Mouse (Mus musculus) ovary, postnatal 10 days (tissue): ENCODE data around the gene Cecr2.

Experiments
- DNase-seq: peaks from one replicate; pipeline ENCODE4 v3.0.0; 2022; ENCODE audit warnings: low spot score

The Cecr2 gene

GRCm38 (mm10) chr6:120667911-120668310, 1.7 kb downstream of the Cecr2 start:
- DNase-seq = no peak

GRCm38 (mm10) chr6:120674121-120674520, 8.0 kb downstream of the Cecr2 start:
- DNase-seq = no peak

GRCm38 (mm10) chr6:120674881-120675280, 8.7 kb downstream of the Cecr2 start:
- no peak for DNase-seq

- no peak for DNase-seq
Measured at GRCm38 (mm10) chr6:120675979-120676378, 9.8 kb downstream of the Cecr2 start.

GRCm38 (mm10) chr6:120683351-120683750, 17.2 kb downstream of the Cecr2 start:
- no peak for DNase-seq

GRCm38 (mm10) chr6:120684750-120685149, 18.6 kb downstream of the Cecr2 start:
- DNase-seq = no peak

GRCm38 (mm10) chr6:120686872-120687650, 20.9 kb downstream of the Cecr2 start:
- no peak for DNase-seq

GRCm38 (mm10) chr6:120700221-120700620, 34.1 kb downstream of the Cecr2 start:
- DNase-seq = no peak

GRCm38 (mm10) chr6:120704376-120704775, 38.2 kb downstream of the Cecr2 start:
- DNase-seq = no peak

- no peak for DNase-seq
Measured at GRCm38 (mm10) chr6:120708759-120709158, 42.6 kb downstream of the Cecr2 start.

GRCm38 (mm10) chr6:120714806-120715205, 48.6 kb downstream of the Cecr2 start:
- DNase-seq = no peak

- DNase-seq = no peak
Measured at GRCm38 (mm10) chr6:120715227-120715626, 49.1 kb downstream of the Cecr2 start.

- DNase-seq = no peak
Measured at GRCm38 (mm10) chr6:120715851-120716250, 49.7 kb downstream of the Cecr2 start.

- no peak for DNase-seq
Measured at GRCm38 (mm10) chr6:120716531-120716984, 50.4 kb downstream of the Cecr2 start.

- DNase-seq = no peak
Measured at GRCm38 (mm10) chr6:120725986-120726385, 59.8 kb downstream of the Cecr2 start.

- DNase-seq = no peak
Measured at GRCm38 (mm10) chr6:120736011-120736410, 69.8 kb downstream of the Cecr2 start.

- no peak for DNase-seq
Measured at GRCm38 (mm10) chr6:120736566-120736965, 70.4 kb downstream of the Cecr2 start.

GRCm38 (mm10) chr6:120743130-120743529, 77.0 kb downstream of the Cecr2 start:
- no peak for DNase-seq

- DNase-seq = no peak
Measured at GRCm38 (mm10) chr6:120744266-120744665, 78.1 kb downstream of the Cecr2 start.

- no peak for DNase-seq
Measured at GRCm38 (mm10) chr6:120746416-120746815, 80.2 kb downstream of the Cecr2 start.

- DNase-seq = no peak
Measured at GRCm38 (mm10) chr6:120761151-120761550, 95.0 kb downstream of the Cecr2 start.

- no peak for DNase-seq
Measured at GRCm38 (mm10) chr6:120769972-120770371, 103.8 kb downstream of the Cecr2 start.

- no peak for DNase-seq
Measured at GRCm38 (mm10) chr6:120771366-120771765, 105.2 kb downstream of the Cecr2 start.

GRCm38 (mm10) chr6:120772025-120772424, 105.9 kb downstream of the Cecr2 start:
- no peak for DNase-seq
